Mouse (Mus musculus) ES-E14 (cell line): Measurements from ENCODE around the gene Lin7b. TPM values are rescaled to one million over a fixed set of nuclear protein-coding genes. Genes with fewer than 3 reads are reported as not detected.
A peak's percentile ranks its signal among the peaks of the same experiment; 100 is the strongest.
"Not testable (repeated sequence)": the region's sequence is repeated elsewhere in the genome, so short reads cannot be mapped to it uniquely, and the experiment has no call there.

Source experiments
- DNase-seq: peaks from one replicate; pipeline ENCODE4 v3.0.0-alpha.2; 2013; ENCODE audit warnings: low read depth, low spot score
- H3K27ac ChIP-seq: 2 replicates; pipeline ENCODE4 v1.5.1; 2012; ENCODE audit warnings: low read depth, mild to moderate bottlenecking, low read length, moderate library complexity, mixed read lengths; ENCODE audit not compliant: poor library complexity, insufficient read depth, severe bottlenecking
- H3K36me3 ChIP-seq: 2 replicates; pipeline ENCODE4 v1.6.1; 2012; ENCODE audit warnings: mild to moderate bottlenecking, low read length, moderate library complexity, mixed read lengths; ENCODE audit not compliant: control insufficient read depth, poor library complexity, insufficient read depth, severe bottlenecking
- H3K4me1 ChIP-seq, 2 experiments: fragments of 150-350 bp in 1 of 2; sonication (generic) in 1 of 2; 2 replicates each; pipeline ENCODE4 v1.6.1; 2012; ENCODE audit warnings: low read length in 2 of 2, mild to moderate bottlenecking in 1 of 2, mixed read lengths in 1 of 2; ENCODE audit not compliant: control insufficient read depth in 2 of 2, insufficient read depth in 2 of 2, poor library complexity in 1 of 2
- H3K4me3 ChIP-seq, 2 experiments: fragments of 150-350 bp in 1 of 2; sonication (generic) in 1 of 2; 2 replicates each; pipeline ENCODE4 v1.5.1; 2012; ENCODE audit warnings: low read length in 2 of 2, low read depth in 1 of 2, mild to moderate bottlenecking in 1 of 2, mixed read lengths in 1 of 2; ENCODE audit not compliant: insufficient read depth in 1 of 2, poor library complexity in 1 of 2, severe bottlenecking in 1 of 2
- H3K9ac ChIP-seq: 2 replicates; pipeline ENCODE4 v1.6.1; 2012; ENCODE audit warnings: low read depth, mild to moderate bottlenecking, low read length, mixed read lengths; ENCODE audit not compliant: poor library complexity, insufficient read depth, severe bottlenecking
- H3K9me3 ChIP-seq: fragments of 150-350 bp; sonication (generic); 2 replicates; pipeline ENCODE4 v1.6.1; 2012; ENCODE audit warnings: low read depth, mild to moderate bottlenecking, low read length; ENCODE audit not compliant: control insufficient read depth, insufficient read depth
- CHD2 ChIP-seq: IDR thresholded peaks from 2 replicates; pipeline ENCODE4 v1.6.1; 2014; ENCODE audit warnings: mild to moderate bottlenecking, low read depth, low read length, inconsistent platforms
- HCFC1 ChIP-seq: IDR thresholded peaks from 2 replicates; pipeline ENCODE4 v1.6.1; 2012; ENCODE audit warnings: low read length, inconsistent platforms, borderline replicate concordance; ENCODE audit not compliant: insufficient read depth
- MAFK ChIP-seq: IDR thresholded peaks from 2 replicates; pipeline ENCODE4 v1.6.1; 2014; ENCODE audit warnings: mild to moderate bottlenecking, low read depth, low read length, inconsistent platforms; ENCODE audit not compliant: insufficient read depth
- ZC3H11A ChIP-seq: IDR thresholded peaks from 2 replicates; pipeline ENCODE4 v1.6.1; 2012; ENCODE audit warnings: low read depth, mild to moderate bottlenecking, inconsistent platforms, low read length, borderline replicate concordance
- ZNF384 ChIP-seq: IDR thresholded peaks from 2 replicates; pipeline ENCODE4 v1.6.1; 2012; ENCODE audit warnings: low read depth, low read length, inconsistent platforms
- in situ Hi-C, 2 experiments: fragments of 600-800 bp; cut with MboI; formaldehyde crosslinking; loops; one replicate each; pipeline ENCODE4 v1.15.1; 2025; ENCODE audit warnings: low sequenced_read_pairs in 2 of 2, inconsistent platforms in 1 of 2; ENCODE audit not compliant: unreplicated experiment in 2 of 2
- total RNA-seq: library from RNA; depleted of rRNA; stranded (reverse); fragments of 300-350 nt; gene quantifications from 2 replicates; pipeline ENCODE4 v1.2.3, GENCODE M21; 2012

The Lin7b gene
- total RNA-seq, 1 experiment, result 5.6 TPM

GRCm38 (mm10) chr7:45363983-45364382, 6.4 kb downstream of the Lin7b start:
- H3K4me3 ChIP-seq, result no peak overlapping the region
- H3K9ac ChIP-seq, result no peak overlapping the region
- in situ Hi-C loops, result no loop called here
- no peak for DNase-seq
- TF ChIP-seq ZNF384 (no peak), HCFC1 (no peak)
- H3K9me3 ChIP-seq, result no peaks in the 10 kb centered on the region
- peaks cover 3 to 13% of the 10 kb centered on the region in 2 experiments; a peak in 3 of 4 replicates for H3K4me1 ChIP-seq
- no peak overlapping the region for H3K27ac ChIP-seq
- H3K36me3 ChIP-seq, result no peaks in the 10 kb centered on the region; the same call in 1 of the 2 replicates

- in situ Hi-C loops, result no loop called here
- no peaks in the 10 kb centered on the region for H3K9me3 ChIP-seq
- no peak overlapping the region for H3K9ac ChIP-seq
- peak overlapping the region in 1 of 2 experiments; percentile 87; a peak in 1 of 4 replicates for H3K4me3 ChIP-seq
- TF ChIP-seq CHD2, result no peak
- DNase-seq, result peak; percentile 95
- peaks cover 3 to 10% of the 10 kb centered on the region in 2 experiments; a peak in 3 of 4 replicates for H3K4me1 ChIP-seq
- no peak overlapping the region for H3K27ac ChIP-seq
- H3K36me3 ChIP-seq, result no peaks in the 10 kb centered on the region
Observed at GRCm38 (mm10) chr7:45362801-45363200, 7.6 kb downstream of the Lin7b start.

GRCm38 (mm10) chr7:45361243-45361804, 9.1 kb downstream of the Lin7b start:
- in situ Hi-C loops, result no loop called here
- peak overlapping the region; percentile 76 for H3K9ac ChIP-seq
- TF ChIP-seq HCFC1 (no peak), CHD2 (no peak), ZC3H11A (no peak), MAFK (no peak)

GRCm38 (mm10) chr7:45360404-45361125, 9.8 kb downstream of the Lin7b start:
- H3K9me3 ChIP-seq, result no peaks in the 10 kb centered on the region
- no peaks in the 10 kb centered on the region; the same call in 1 of the 2 replicates for H3K36me3 ChIP-seq
- H3K27ac ChIP-seq, result no peak overlapping the region
- TF ChIP-seq HCFC1, result no peak
- TF ChIP-seq CHD2, result no peak
- TF ChIP-seq ZC3H11A, result no peak
- TF ChIP-seq MAFK, result no peak
- peaks cover 3 to 9% of the 10 kb centered on the region in 2 experiments; a peak in 3 of 4 replicates for H3K4me1 ChIP-seq
- no peak for DNase-seq
- no peak overlapping the region for H3K9ac ChIP-seq
- in situ Hi-C loops, result no loop called here
- peak overlapping the region in 1 of 2 experiments; percentile 51; a peak in 3 of 4 replicates for H3K4me3 ChIP-seq

More at GRCm38 (mm10) chr7:45361243-45361804, 9.1 kb downstream of the Lin7b start:
- Histone ChIP-seq H3K27ac (no peak overlapping the region), H3K4me3 (peak overlapping the region; percentile 76 to 87), H3K9me3 (no peaks in the 10 kb centered on the region), H3K36me3 (no peaks in the 10 kb centered on the region; the same call in 1 of the 2 replicates), H3K4me1 (peaks cover 3 to 10% of the 10 kb centered on the region in 2 experiments; a peak in 3 of 4 replicates)
- peak; percentile 100 for DNase-seq

GRCm38 (mm10) chr7:45359081-45359480, 11.3 kb downstream of the Lin7b start:
- peak overlapping the region in 1 of 2 experiments; percentile 51; a peak in 2 of 4 replicates for H3K4me3 ChIP-seq
- H3K9me3 ChIP-seq, H3K36me3 ChIP-seq, in situ Hi-C loops, H3K27ac ChIP-seq, DNase-seq, H3K9ac ChIP-seq: not testable (repeated sequence)
- peaks cover 3 to 18% of the 10 kb centered on the region in 2 experiments; a peak in 3 of 4 replicates for H3K4me1 ChIP-seq
